Mouse (Mus musculus) stomach, postnatal 0 days (tissue): ENCODE data around the gene Trp53rkb. TPM values are rescaled to one million over a fixed set of nuclear protein-coding genes. Genes with fewer than 3 reads are reported as not detected.

Experiments used
- ATAC-seq: fragments of 200-750 bp; cut with Nextera tagmentation; 2 replicates; pipeline ENCODE4 v1.8.0; 2017; ENCODE audit not compliant: low FRiP score, low TSS enrichment
- DNase-seq: peaks from one replicate; pipeline ENCODE4 v3.0.0-alpha.2; 2016; ENCODE audit warnings: low spot score
- H3K27ac ChIP-seq: fragments of 300-500 bp; sonication (generic); replicated peaks from 2 replicates; pipeline ENCODE4 v1.5.1; 2014; ENCODE audit warnings: mild to moderate bottlenecking, control low read depth
- H3K27me3 ChIP-seq: fragments of 300-500 bp; sonication (generic); 2 replicates; pipeline ENCODE4 v1.6.1; 2014; ENCODE audit warnings: low read length; ENCODE audit not compliant: control insufficient read depth, insufficient read depth
- H3K36me3 ChIP-seq: fragments of 300-500 bp; sonication (generic); 2 replicates; pipeline ENCODE4 v1.6.1; 2014; ENCODE audit warnings: low read length, mixed read lengths; ENCODE audit not compliant: control insufficient read depth, insufficient read depth
- H3K4me1 ChIP-seq: fragments of 300-500 bp; sonication (generic); replicated peaks from 2 replicates; pipeline ENCODE4 v1.6.1; 2014; ENCODE audit warnings: antibody characterized with exemption; ENCODE audit not compliant: control insufficient read depth, insufficient read depth
- H3K4me2 ChIP-seq: fragments of 300-500 bp; sonication (generic); replicated peaks from 2 replicates; pipeline ENCODE4 v1.6.1; 2014; ENCODE audit warnings: low read depth, mild to moderate bottlenecking, control low read depth, moderate library complexity
- H3K4me3 ChIP-seq: fragments of 300-500 bp; sonication (generic); 2 replicates; pipeline ENCODE4 v1.5.1; 2014; ENCODE audit warnings: low read depth, low read length, control low read depth
- H3K9ac ChIP-seq: fragments of 300-500 bp; sonication (generic); 2 replicates; pipeline ENCODE4 v1.6.1; 2014; ENCODE audit warnings: mild to moderate bottlenecking, low read length, control low read depth, mixed read lengths
- H3K9me3 ChIP-seq: fragments of 300-500 bp; sonication (generic); 2 replicates; pipeline ENCODE4 v1.6.1; 2016; ENCODE audit warnings: low read length; ENCODE audit not compliant: control insufficient read depth
- CTCF ChIP-seq: IDR thresholded peaks from 2 replicates; pipeline ENCODE4 v1.5.1; 2016; ENCODE audit warnings: antibody characterized with exemption, low read depth, mild to moderate bottlenecking, moderate library complexity
- EP300 ChIP-seq: optimal IDR thresholded peaks from 2 replicates; pipeline ENCODE3; 2016; ENCODE audit warnings: antibody characterized with exemption
- WGBS: fragments of 180-500 bp; shearing (Covaris S2); extraction: QIAGEN DNeasy Blood & Tissue Kit; methylation state at CpG from one replicate; pipeline ENCODE4 v1.1.7; 2014; 5-methylcytosine and 5-hydroxymethylcytosine counted together
- polyA plus RNA-seq: library from polyadenylated mRNA; unstranded; fragments of >200 nt; fragmentation: Nextera tagmentation; extraction: Ambion mirVana; gene quantifications from 2 replicates; pipeline ENCODE4 v1.2.1, GENCODE M21; 2015

Gene Trp53rkb
- polyA plus RNA-seq, 1 experiment from 2014 or later, result 3.8 TPM

GRCm38 (mm10) chr2:166800473-166800857 lies 8.1 kb downstream of the Trp53rkb start:
- H3K27me3 ChIP-seq, result no peaks in the 10 kb centered on the region

GRCm38 (mm10) chr2:166801436-166801835 lies 9.1 kb downstream of the Trp53rkb start:
- Histone ChIP-seq H3K9me3 (no peaks in the 10 kb centered on the region), H3K27me3 (no peaks in the 10 kb centered on the region), H3K36me3 (peaks cover 2% of the 10 kb centered on the region; the same call in 1 of the 2 replicates), H3K4me1 (0 out of 2 replicates have a peak, but pooled peaks cover under 1% of the 10 kb centered on the region), H3K27ac (no peak overlapping the region), H3K4me2 (no peak overlapping the region), H3K4me3 (no peak overlapping the region), H3K9ac (no peak overlapping the region)
- WGBS, result 62% methylated on average over 2 of the region's 2 CpGs
- no peak for DNase-seq
- no peak for TF ChIP-seq EP300
- no peak for TF ChIP-seq CTCF
- no peak for ATAC-seq

More at GRCm38 (mm10) chr2:166800473-166800857, 8.1 kb downstream of the Trp53rkb start:
- H3K4me2 ChIP-seq, result no peak overlapping the region
- DNase-seq (no peak), ATAC-seq (no peak)
- peaks cover 2% of the 10 kb centered on the region; the same call in 1 of the 2 replicates for H3K36me3 ChIP-seq
- H3K27ac ChIP-seq, result no peak overlapping the region
- TF ChIP-seq EP300 (no peak), CTCF (no peak)
- no peaks in the 10 kb centered on the region for H3K4me1 ChIP-seq
- WGBS, result 85% methylated on average over 7 of the region's 7 CpGs
- no peak overlapping the region for H3K4me3 ChIP-seq
- no peaks in the 10 kb centered on the region for H3K9me3 ChIP-seq
- no peak overlapping the region for H3K9ac ChIP-seq

GRCm38 (mm10) chr2:166803298-166803697 lies 11.0 kb downstream of the Trp53rkb start:
- no peak for TF ChIP-seq EP300
- TF ChIP-seq CTCF, result no peak
- H3K27me3 ChIP-seq, result no peaks in the 10 kb centered on the region
- DNase-seq, result no peak
- H3K4me3 ChIP-seq, result no peak overlapping the region
- H3K9me3 ChIP-seq, result no peaks in the 10 kb centered on the region
- H3K9ac ChIP-seq, result no peak overlapping the region
- 83% methylated on average over 3 of the region's 3 CpGs for WGBS
- 0 out of 2 replicates have a peak, but pooled peaks cover 4% of the 10 kb centered on the region for H3K4me1 ChIP-seq
- ATAC-seq, result no peak
- H3K27ac ChIP-seq, result no peak overlapping the region
- no peak overlapping the region for H3K4me2 ChIP-seq
- H3K36me3 ChIP-seq, result no peaks in the 10 kb centered on the region

GRCm38 (mm10) chr2:166805250-166806172 lies 13.2 kb downstream of the Trp53rkb start, which contains the start of gene Arfgef2:
TSS of gene Arfgef2 (plus strand) at chr2:166805588.
- TF ChIP-seq EP300 (no peak), CTCF (peak; percentile 6; the same call in 1 of the 2 replicates)
- Histone ChIP-seq H3K36me3 (no peaks in the 10 kb centered on the region), H3K27me3 (no peaks in the 10 kb centered on the region), H3K4me2 (peak within 1 kb of the TSS; percentile 94), H3K9me3 (no peaks in the 10 kb centered on the region), H3K27ac (peak within 1 kb of the TSS; percentile 93), H3K4me1 (0 out of 2 replicates have a peak, but pooled peaks cover 4% of the 10 kb centered on the region), H3K4me3 (peak within 1 kb of the TSS; percentile 88), H3K9ac (peak within 1 kb of the TSS; percentile 93)
- DNase-seq, result peak; percentile 94
- under 1% methylated on average over 69 of the region's 76 CpGs for WGBS
- ATAC-seq, result peak; percentile 92

- peak overlapping the region; percentile 88 for H3K4me3 ChIP-seq
Observed at GRCm38 (mm10) chr2:166806173-166806705, 13.9 kb downstream of the Trp53rkb start.

More at GRCm38 (mm10) chr2:166806173-166806705, 13.9 kb downstream of the Trp53rkb start:
- no peaks in the 10 kb centered on the region for H3K27me3 ChIP-seq
- H3K4me2 ChIP-seq, result peak overlapping the region; percentile 94
- DNase-seq, result no peak
- 13% methylated on average over 14 of the region's 14 CpGs for WGBS
- peak overlapping the region; percentile 93 for H3K27ac ChIP-seq
- TF ChIP-seq EP300 (no peak), CTCF (no peak)
- ATAC-seq, result no peak; the same call in 1 of the 2 replicates
- H3K9ac ChIP-seq, result peak overlapping the region; percentile 93
- H3K9me3 ChIP-seq, result no peaks in the 10 kb centered on the region
- 0 out of 2 replicates have a peak, but pooled peaks cover 4% of the 10 kb centered on the region for H3K4me1 ChIP-seq
- H3K36me3 ChIP-seq, result no peaks in the 10 kb centered on the region
